Mouse (Mus musculus): ENCODE data around the gene Fam189b. TPM values are rescaled to one million over a fixed set of nuclear protein-coding genes. Genes with fewer than 3 reads are reported as not detected.

The Fam189b gene
- total and polyA plus RNA-seq, 3 experiments = 1.1 to 8.4 (median 2.2) TPM

- Histone ChIP-seq H3K27ac (ENCODE audit: insufficient read depth, low read depth) (no peak overlapping the region), H3K79me2 (replicated peaks; ENCODE audit: control insufficient read depth, extremely low read depth, insufficient read depth, poor library complexity, severe bottlenecking) (no peaks in the 10 kb centered on the region), H3K36me3 (replicated peaks in 1 of 2; ENCODE audit: control insufficient read depth in 1 of 2, insufficient read depth in 1 of 2, low read length in 1 of 2) (peaks cover 83 to 95% of the 10 kb centered on the region in 2 experiments), H3K9me3 (replicated peaks; ENCODE audit: low read length) (no peaks in the 10 kb centered on the region), H3K27me3 (replicated peaks) (no peaks in the 10 kb centered on the region), H3K4me3 (replicated peaks in 1 of 3; ENCODE audit: low read depth in 2 of 3, low read length in 2 of 3, poor library complexity in 1 of 3) (no peak overlapping the region), H3K4me2 (ENCODE audit: insufficient read depth, low read depth, poor library complexity, severe bottlenecking) (no peak overlapping the region), H3K4me1 (ENCODE audit: control insufficient read depth in 1 of 2, insufficient read depth in 2 of 2) (peaks cover 0 to 10% of the 10 kb centered on the region in 2 experiments; a peak in 2 of 4 replicates), H3K9ac (ENCODE audit: insufficient read depth, low read depth) (no peak overlapping the region)
- dilution Hi-C loops (cut with MboI; ENCODE audit: extremely low pct_ligation_motif_present, extremely low pct_unique_long_range_greater_than_20kb, low sequenced_read_pairs) (no loop called here), in situ Hi-C loops (cut with MboI; ENCODE audit: low pct_ligation_motif_present, low pct_unique_long_range_greater_than_20kb, low sequenced_read_pairs) (no loop called here)
- TF ChIP-seq GABPA (IDR thresholded peaks at IDR 0.05; ENCODE audit: insufficient replicate concordance, low read depth, low read length) (no peak), BHLHE40 (IDR thresholded peaks at IDR 0.05; ENCODE audit: low read depth, low read length) (no peak), ETS1 (conservative IDR thresholded peaks at IDR 0.05; ENCODE audit: low read depth, low read length) (no peak), E2F4 (IDR thresholded peaks at IDR 0.05; ENCODE audit: insufficient replicate concordance, low read depth, low read length) (no peak), MEF2A (IDR thresholded peaks at IDR 0.05; ENCODE audit: borderline replicate concordance, low read depth, low read length) (no peak)
- no peak for DNase-seq (ENCODE audit: extremely low read depth)
Measured at GRCm38 (mm10) chr3:89175544-89175943, 7.4 kb upstream of the Fam189b start.

DNA sequence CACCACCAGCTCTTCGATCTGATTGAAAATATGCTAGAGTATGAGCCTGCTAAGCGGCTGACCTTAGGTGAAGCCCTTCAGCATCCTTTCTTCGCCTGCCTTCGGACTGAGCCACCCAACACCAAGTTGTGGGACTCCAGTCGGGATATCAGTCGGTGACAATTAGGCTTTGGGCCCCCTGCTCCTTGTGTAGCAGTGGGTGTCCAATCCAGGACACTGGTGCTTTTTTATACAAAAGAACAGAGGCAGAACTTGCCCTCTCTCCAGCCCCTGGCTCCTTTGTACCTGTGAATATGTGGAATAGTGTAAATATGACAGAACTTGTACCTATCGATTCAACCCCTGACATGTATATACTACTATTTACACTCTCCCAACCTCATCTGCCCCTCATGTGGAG is 6.5 kb upstream of the Fam189b start:
- H3K4me3 ChIP-seq (replicated peaks in 1 of 3; ENCODE audit: low read depth in 2 of 3, low read length in 2 of 3, poor library complexity in 1 of 3) = no peak overlapping the region
- TF ChIP-seq ZKSCAN1 (IDR thresholded peaks at IDR 0.05; ENCODE audit: borderline replicate concordance, low read depth, low read length) (no peak), CHD1 (IDR thresholded peaks at IDR 0.05; ENCODE audit: low read depth, low read length) (no peak), ETS1 (conservative IDR thresholded peaks at IDR 0.05; ENCODE audit: low read depth, low read length) (no peak), BHLHE40 (IDR thresholded peaks at IDR 0.05; ENCODE audit: low read depth, low read length) (no peak), ZC3H11A (IDR thresholded peaks at IDR 0.05; ENCODE audit: low read depth, low read length) (no peak), PAX5 (IDR thresholded peaks at IDR 0.05; ENCODE audit: low read length) (no peak), TBP (conservative IDR thresholded peaks at IDR 0.05; ENCODE audit: low read depth, low read length) (no peak), MEF2A (IDR thresholded peaks at IDR 0.05; ENCODE audit: borderline replicate concordance, low read depth, low read length) (no peak), ELF1 (IDR thresholded peaks at IDR 0.05; ENCODE audit: low read depth, low read length) (no peak)
- peaks cover 86 to 97% of the 10 kb centered on the region in 2 experiments for H3K36me3 ChIP-seq (replicated peaks in 1 of 2; ENCODE audit: control insufficient read depth in 1 of 2, insufficient read depth in 1 of 2, low read length in 1 of 2)
- no peak for DNase-seq (ENCODE audit: extremely low read depth)
- H3K27me3 ChIP-seq (replicated peaks) = no peaks in the 10 kb centered on the region
- no peaks in the 10 kb centered on the region for H3K9me3 ChIP-seq (replicated peaks; ENCODE audit: low read length)
- dilution Hi-C loops (cut with MboI; ENCODE audit: extremely low pct_ligation_motif_present, extremely low pct_unique_long_range_greater_than_20kb, low sequenced_read_pairs) (no loop called here), in situ Hi-C loops (cut with MboI; ENCODE audit: low pct_ligation_motif_present, low pct_unique_long_range_greater_than_20kb, low sequenced_read_pairs) (no loop called here)
- H3K4me2 ChIP-seq (ENCODE audit: insufficient read depth, low read depth, poor library complexity, severe bottlenecking) = no peak overlapping the region
- no peak overlapping the region for H3K9ac ChIP-seq (ENCODE audit: insufficient read depth, low read depth)
- H3K79me2 ChIP-seq (replicated peaks; ENCODE audit: control insufficient read depth, extremely low read depth, insufficient read depth, poor library complexity, severe bottlenecking) = no peaks in the 10 kb centered on the region
- no peak overlapping the region for H3K27ac ChIP-seq (ENCODE audit: insufficient read depth, low read depth)
- peaks cover 0 to 10% of the 10 kb centered on the region in 2 experiments; a peak in 2 of 4 replicates for H3K4me1 ChIP-seq (ENCODE audit: control insufficient read depth in 1 of 2, insufficient read depth in 2 of 2)
